Mouse (Mus musculus): ENCODE results near the gene Retreg1. TPM values are rescaled to one million over a fixed set of nuclear protein-coding genes. Genes with fewer than 3 reads are reported as not detected.
A peak's percentile ranks its signal among the peaks of the same experiment; 100 is the strongest.

Gene Retreg1
- 100 to 1,000 TPM; 151 to 159 TPM for total RNA-seq (2021)

DNA sequence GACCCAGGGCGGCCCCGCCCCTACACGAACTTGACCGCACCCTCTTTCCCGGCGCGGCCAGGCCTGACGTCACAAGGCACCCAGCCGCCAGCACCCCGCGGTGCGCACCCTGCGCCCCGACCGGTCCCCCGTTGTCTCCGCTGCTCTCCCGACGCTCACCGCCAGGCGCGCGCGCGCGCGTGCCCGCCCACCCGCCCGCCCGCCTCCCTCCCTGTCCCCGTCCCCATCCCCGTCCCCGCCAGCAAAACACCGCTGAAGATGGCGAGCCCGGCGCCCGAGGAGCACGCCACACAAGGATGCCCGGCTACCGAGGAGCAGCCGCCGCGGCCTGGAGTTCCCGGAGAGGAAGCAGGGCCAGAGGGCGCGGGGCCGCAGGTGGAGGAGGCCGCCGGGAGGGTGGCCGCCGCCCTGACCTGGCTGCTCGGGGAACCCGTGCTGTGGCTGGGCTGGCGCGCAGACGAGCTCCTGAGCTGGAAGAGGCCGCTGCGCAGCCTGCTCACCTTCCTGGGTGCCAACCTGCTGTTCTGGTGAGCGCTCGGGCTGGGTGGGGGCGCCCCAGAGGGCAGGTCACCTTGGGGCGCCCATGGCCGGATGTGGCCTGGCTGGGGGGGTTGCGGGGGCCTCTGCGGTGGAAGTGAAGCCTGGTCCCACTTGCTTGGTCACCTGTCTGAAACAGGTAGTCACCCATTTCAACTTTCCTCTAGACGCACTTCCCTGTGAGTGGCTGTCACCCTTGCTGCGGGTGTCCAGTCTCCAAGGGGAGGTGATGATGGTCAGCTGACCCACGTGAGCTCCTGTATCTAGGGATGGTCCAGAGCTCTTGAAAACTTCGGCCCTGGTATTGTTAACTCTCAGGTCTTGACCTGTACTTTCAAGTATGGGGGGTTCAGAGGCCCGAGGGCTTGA is at the start of gene Retreg1:
Gene Retreg1, plus strand, starts transcription at position 95 of the 906 bp plus-strand sequence.
- intact Hi-C loops (cut with DNase I) = no loop called here

DNA sequence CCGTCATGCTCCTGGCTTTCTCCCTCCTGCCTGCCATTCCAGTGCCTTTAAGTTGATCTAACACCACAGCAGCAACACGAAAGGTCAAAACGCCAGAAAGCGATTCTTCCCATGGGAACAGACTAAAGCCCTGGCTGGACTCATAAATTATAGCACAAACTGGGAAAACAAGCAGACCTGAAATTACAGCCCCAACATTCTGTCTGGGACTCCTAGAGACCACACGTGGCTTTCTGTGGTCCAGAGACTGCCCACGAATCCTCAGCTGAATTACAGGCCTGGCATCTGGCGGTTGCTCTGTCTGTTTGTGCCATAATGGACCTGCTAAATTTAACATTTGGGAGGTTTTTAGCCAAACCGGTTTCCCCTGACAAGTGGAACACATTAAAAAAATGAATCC is 48.9 kb upstream of the Retreg1 start:
- no peak for DNase-seq
- intact Hi-C loops (cut with DNase I) = no loop called here

More for the DNA sequence above, at the start of gene Retreg1:
- peak; percentile 76 to 81 for DNase-seq

DNA sequence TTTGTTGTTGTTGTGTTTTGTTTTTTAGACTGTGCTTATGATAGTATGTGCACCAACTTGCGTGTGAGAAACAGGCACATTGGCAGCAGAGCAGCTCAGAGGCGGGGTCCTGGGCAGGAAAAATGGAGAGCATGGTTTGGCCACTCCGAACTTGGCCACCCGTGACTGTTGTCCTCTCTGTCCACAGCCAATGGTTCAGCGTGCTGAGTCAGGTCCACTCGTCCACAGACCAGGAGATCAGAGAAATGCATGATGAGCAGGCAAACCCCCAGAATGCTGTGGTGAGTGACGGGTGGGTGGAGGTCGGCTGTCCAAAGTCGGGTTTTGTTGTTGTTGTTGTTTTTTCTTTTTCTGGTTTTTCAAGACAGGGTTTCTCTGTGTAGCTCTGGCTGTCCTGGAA is 47.5 kb upstream of the Retreg1 start:
- DNase-seq = no peak
- intact Hi-C loops (cut with DNase I) = no loop called here

DNA sequence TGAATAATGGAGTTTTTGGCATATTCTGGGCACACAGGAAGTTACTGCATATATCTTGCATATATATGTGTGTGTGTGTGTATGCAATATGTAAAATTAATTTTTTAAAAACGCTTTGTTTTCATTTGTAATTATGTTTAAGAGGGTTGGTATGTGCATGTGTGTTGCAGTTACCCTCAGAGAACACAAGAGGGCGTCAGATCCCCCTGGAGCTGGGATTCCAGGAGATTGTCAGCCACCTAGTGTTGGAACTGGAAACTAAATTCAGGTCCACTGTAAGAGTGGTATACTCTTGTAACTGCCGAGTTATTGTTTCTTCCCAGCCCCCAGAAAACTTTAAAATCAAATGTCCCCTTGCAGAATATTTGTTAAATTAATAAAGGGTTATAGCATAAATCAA is 46.6 kb upstream of the Retreg1 start:
- DNase-seq = peak in 1 of 2 experiments; percentile 46
- intact Hi-C loops (cut with DNase I) = no loop called here

DNA sequence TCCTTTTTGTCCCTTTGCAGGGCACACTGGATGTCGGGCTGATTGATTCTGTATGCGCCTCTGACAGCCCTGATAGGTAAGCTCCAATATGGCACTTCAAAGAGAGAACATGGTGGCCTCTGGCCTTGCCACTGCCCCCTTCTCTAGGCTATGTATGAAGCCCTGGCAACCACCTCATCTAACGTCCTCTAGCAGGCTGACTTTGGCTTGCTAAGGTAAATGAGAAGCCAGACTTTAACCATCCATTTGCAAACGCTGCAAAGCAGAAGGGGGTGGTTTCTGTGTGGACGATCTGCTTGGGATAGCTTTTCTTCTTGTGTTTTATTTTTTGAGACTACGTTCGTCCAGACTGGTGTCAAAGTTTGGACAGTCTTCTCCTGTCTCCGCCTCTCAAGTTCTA is 45.8 kb upstream of the Retreg1 start:
- intact Hi-C loops (cut with DNase I) = no loop called here
- DNase-seq = no peak

DNA sequence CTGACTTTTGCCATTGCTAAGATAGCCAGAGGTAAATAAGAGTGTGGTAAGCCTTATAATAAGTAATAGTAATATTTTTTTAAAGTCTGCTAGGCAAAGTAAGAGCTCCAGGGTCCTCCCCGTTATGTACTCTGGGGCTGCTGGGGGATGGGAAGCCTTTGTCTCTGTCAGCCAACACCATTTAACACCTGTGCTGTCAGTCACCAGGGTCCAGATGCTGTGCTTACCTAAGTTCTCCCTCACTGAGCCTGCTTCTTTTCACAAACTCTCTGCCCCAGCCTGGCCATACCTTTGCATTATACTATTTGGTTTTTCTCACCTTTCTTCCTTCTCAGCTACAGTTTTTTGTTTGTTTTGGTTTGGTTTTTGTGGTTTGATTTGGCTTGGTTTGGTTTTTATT is 45.1 kb upstream of the Retreg1 start:
- intact Hi-C loops (cut with DNase I) = no loop called here
- no peak for DNase-seq

DNA sequence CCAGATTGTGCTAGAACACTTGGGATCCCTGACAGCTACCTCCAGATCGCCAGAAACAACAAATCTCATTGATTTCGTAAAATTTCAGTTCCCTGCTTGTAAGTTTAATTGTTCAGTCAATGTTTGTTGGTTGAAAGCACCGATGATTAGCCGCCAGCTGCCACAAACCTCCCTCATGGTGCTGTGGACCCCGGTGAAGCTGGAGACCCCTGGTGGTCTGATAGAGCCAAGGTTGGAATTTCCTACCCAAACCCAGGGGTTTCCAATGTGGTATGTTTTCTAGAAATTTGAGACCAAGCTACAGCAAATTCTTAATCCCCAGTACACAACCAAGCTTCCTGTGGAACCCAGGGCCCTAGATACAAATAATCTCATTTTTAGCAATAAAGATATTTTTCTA is 41.3 kb upstream of the Retreg1 start:
- intact Hi-C loops (cut with DNase I) = loop anchor here (10.0 kb wide), 1 partner anchor 523 kb away; no protein-coding TSS in a partner anchor
- no peak for DNase-seq

DNA sequence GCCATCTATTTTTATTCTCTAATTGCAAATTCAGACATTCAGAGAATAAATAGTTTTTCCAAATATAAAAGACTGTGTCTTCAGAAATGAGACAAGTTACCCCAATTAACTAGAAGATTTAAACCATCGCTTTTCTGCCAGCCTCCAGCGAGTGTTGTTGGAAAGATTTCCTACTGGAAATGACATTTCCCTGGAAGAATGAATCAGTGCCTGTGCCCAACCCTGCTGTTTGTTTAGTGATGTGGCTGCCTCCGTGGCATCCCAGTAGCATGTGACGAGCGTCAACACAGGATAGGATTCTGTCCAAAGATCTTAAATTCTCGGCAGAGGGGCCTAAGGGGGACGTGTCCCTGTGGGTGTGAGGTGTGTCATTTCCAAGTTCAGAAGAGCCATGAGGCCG is 40.8 kb upstream of the Retreg1 start:
- intact Hi-C loops (cut with DNase I) = loop anchor here (10.0 kb wide), 1 partner anchor 523 kb away; no protein-coding TSS in a partner anchor

DNA sequence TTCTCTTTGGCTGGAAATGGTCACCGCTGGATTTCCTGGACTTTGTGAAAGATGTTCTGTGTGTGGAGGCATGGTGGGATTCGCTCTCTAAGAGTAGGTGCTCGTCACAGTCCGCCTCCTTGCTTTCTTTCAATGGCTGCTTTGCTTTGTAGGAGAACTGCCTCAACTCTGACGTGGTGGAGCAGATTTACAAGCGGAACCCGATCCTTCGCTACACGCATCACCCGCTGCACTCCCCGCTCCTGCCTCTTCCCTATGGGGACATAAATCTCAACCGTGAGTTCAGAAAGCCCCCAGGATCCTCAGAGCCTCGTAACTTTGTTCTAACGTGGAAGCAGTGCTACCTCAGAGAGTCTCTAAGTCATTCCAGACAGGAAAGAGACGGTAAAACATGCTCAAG is 39.9 kb upstream of the Retreg1 start:
- DNase-seq = no peak
- intact Hi-C loops (cut with DNase I) = loop anchor here (10.0 kb wide), 1 partner anchor 522 kb away; no protein-coding TSS in a partner anchor

More for the DNA sequence above, 40.8 kb upstream of the Retreg1 start:
- no peak for DNase-seq

DNA sequence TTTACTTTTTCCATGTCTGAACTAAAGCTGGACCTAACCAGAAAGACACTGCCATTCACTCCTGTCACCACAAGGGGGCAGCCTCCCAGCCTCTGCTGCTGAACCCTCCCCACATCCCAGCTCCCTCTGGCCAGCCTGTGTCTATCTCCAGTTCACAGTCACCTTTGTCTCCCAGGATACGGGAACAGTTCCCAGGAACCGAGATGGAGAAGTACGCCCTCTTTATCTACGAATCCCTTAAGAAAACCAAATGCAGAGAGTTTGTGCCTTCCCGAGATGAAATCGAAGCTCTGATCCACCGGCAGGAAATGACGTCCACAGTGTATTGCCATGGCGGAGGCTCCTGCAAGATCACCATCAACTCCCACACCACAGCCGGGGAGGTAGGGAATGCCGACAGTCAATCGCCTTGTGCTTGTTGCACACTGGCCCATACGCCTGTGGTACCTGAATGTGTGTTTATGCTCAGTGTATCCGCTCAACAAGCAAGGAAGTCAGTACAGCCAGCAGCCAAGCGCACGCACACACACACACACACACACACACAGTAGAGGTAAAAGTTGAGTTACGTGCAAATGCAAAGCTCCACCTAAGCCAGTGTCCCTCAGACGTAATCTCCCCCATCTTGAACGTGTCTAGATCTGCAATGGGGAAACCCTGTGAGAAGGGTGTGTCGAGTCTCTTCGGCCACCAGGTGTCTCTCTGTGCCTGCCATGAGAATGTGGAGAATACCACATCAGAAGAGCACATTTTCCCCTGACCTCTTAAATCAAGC is 37.5 kb upstream of the Retreg1 start:
- DNase-seq = peak; percentile 76 to 83
- intact Hi-C loops (cut with DNase I) = loop anchor here (2.0 to 10.0 kb wide), 3 partner anchors 97 to 519 kb away; no protein-coding TSS in a partner anchor

DNA sequence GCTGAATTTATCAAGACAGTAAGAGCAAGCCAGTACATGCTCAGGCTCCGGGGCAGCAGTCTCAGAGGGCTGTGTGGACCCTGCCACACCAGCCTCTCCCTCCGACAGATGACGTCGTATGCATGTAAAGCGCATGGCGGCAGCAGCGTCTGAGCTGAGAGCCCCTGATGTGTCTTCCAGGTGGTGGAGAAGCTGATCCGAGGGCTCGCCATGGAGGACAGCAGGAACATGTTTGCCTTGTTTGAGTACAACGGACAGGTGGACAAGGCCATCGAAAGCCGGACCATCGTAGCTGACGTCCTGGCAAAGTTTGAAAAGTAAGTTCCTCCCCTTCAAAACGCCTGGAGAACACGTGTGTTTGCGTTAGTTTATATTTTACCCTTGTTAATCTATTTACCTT is 36.6 kb upstream of the Retreg1 start:
- intact Hi-C loops (cut with DNase I) = loop anchor here (5.0 to 10.0 kb wide), 2 partner anchors 96 to 518 kb away; no protein-coding TSS in a partner anchor
- DNase-seq = no peak

DNA sequence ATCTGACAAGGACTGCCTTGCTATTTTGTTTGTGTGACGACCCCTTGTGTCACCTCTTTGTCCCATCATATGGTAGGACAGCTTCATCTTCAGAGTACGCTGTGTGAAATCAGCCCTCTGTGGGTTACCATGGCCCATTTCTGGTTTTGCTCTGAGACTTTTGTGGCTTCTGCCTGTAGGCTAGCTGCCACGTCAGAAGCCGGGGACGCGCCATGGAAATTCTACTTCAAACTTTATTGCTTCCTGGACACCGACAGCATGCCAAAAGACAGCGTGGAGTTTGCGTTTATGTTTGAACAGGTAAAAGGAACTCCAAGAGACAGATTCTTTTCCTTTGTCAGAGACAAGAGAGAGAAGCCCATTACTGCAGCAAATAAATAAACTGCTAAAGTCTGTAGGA is 36.1 kb upstream of the Retreg1 start:
- DNase-seq = no peak
- intact Hi-C loops (cut with DNase I) = loop anchor here (5.0 to 10.0 kb wide), 2 partner anchors 95 to 518 kb away; no protein-coding TSS in a partner anchor

DNA sequence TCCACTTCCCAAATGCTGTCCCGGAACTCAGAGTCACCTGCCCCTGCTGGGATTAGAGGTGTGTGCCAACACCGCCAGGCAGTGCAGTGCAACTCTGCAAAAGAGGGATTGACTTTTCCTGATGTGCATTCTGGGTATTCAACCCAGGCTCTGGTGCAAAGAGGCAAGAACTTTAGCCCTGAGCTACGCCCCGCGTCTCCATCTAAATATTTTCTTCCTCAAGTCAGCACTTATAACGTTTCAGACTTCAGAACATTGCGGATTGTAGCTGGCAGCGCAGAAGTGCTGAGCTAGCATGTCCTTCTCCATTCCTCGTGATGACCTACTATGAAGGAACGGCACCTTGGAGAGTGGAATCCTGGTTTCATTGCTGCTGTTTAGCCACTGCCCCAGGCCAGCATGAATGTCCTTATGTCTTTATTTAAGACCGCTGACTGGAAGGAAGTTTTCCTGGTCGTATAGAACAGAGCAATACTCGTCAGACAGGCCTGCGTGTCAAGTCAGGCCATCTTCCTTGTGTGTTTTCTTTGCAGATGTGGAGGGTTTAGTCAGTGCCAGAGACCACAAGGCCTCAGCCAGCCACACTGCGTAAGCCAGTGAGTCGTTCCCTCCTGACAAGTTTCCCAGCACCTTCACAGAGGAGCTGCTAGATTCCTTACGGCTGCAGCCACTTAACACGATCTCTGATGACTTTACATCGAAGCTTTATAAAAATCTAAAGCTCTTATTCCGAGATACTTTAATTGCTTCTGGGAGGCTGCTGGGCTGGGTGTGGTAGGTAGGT is 34.1 kb upstream of the Retreg1 start:
- no peak for DNase-seq
- intact Hi-C loops (cut with DNase I) = loop anchor here (5.0 to 10.0 kb wide), 2 partner anchors 93 to 516 kb away; no protein-coding TSS in a partner anchor

DNA sequence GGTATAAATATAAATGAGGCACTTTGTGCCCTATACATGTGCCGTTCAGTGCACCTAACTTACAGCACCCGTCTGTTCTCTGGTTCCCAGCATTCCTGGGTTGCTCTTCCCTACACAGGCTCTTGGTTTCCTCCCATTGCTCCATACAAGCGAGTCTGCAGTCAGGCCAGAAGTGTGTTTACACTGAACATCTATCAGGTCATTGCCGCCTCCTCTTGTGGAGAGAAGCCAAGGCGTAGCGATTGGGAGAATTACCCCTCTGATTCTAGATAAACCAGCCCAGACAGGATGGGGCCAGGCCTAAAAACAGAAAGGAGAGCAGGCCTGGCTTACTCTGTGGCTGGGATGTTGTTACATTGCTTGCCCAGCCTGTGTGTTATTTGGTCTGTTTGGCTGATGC is 33.3 kb upstream of the Retreg1 start:
- intact Hi-C loops (cut with DNase I) = loop anchor here (5.0 to 10.0 kb wide), 2 partner anchors 93 to 515 kb away; no protein-coding TSS in a partner anchor
- DNase-seq = no peak

DNA sequence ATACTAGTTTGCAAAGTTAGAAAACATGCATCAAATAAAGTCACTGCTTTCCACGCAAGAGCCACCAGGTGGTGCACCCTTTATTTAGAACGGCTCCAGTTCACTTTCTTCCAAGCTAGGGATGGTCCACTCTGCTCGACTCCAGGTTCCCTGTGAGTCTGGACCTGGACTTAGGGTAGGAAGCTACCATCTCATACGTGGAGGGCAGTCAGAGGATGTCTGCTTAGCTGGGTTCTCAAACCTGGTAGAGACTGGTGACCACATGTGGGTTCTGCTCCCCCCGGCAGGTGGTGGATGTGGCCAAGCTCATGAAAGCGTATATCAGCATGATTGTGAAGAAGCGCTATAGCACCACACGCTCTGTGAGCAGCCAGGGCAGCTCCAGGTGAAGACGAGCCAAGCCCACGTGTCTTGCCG is 31.1 kb upstream of the Retreg1 start:
- intact Hi-C loops (cut with DNase I) = no loop called here
- peak; percentile 34 to 46 for DNase-seq

DNA sequence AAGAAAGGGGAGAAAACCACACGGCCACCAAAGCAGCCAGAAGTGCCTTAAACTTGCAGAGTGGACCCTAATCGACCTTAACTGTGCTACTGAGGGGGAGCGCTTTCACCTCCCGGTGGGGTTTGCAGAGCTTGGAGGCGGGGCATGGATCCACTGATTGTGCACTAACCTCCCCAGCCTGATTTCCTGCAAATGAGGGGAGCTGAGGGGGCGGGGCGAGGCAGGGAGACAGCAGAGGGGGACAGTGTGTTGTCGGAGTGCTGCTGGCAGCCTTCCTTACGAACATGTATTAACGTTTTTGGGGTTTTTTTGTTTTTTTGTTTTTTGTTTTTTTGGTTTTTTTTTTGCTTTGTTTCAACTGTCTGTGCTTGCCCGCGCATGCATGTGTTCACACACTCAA is 30.5 kb upstream of the Retreg1 start:
- intact Hi-C loops (cut with DNase I) = no loop called here
- DNase-seq = no peak

DNA sequence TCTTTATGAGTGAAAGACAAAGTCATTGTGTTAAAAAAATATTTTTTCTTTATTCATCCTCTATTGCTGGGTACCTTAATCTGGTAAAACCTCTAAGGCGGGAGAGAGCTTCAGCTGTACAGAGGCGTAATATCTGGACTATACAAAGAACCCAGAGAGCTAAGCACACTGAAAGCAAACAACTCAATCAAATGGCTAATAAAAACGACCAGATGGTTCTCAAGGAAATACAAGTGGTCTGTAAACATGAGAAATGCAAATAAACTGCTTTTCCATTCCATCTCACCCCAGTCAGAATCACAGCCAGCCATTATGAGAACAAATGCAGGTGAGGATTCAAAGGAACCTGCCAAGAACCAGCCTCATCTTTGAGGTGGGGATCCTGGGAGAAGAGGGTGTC is 28.4 kb upstream of the Retreg1 start:
- DNase-seq = no peak
- intact Hi-C loops (cut with DNase I) = no loop called here

DNA sequence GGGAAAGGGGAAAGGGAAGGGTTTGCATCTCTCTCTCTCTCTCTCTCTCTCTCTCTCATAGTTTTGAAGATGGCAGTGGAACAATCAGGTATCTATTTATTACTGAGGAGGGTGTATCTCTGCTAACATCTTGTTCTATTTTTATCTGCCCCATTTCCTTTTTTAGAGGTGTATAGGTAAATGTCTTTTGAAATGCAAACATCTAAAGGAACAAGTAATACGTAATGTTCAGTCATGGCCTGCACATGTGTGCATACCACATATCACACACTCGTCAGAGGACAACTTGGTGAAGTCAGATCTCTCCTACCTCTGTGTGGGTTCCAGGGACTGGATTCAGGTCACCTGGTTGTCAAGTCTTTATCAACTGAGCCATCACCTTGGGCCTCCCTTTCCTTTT is 25.8 kb upstream of the Retreg1 start:
- intact Hi-C loops (cut with DNase I) = no loop called here

DNA sequence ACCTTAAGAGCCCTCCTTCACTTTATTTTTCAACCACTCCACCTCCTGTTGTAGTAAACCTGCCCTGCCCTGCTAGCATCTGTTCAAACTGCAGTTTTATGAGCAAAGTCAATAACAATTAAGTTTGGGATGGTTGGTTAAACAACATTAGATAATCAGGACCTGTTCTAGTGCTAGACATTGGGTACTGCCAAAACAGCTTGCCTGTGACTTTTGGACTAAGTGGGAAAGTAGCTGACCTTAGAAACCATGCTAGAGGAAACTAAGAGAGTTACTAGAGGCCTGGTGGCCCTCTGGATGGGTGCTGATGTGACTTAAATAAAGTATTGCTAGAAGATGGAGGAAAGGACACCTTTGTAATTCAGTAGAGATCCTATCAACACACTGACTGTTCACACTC is 21.0 kb upstream of the Retreg1 start:
- no peak for DNase-seq
- intact Hi-C loops (cut with DNase I) = no loop called here

More for the DNA sequence above, 25.8 kb upstream of the Retreg1 start:
- no peak for DNase-seq

DNA sequence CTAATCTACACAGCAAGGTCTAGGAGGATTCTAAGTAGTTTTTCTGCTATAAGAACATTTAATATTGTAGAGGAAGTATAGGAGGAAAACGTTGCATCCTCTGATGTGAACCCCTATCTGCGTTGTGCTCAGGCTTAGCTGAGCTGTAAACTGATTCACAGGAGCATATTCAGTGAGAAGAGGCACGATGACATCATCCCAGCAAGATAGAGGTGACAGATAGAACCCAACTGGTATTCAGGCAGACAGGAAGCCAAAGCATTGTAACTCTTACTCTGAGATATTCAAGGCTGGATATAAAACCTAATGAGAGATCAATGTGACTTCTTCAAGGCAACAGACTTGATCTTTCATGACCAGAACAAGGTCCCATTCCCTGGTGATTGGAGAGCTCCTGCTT is 20.3 kb upstream of the Retreg1 start:
- intact Hi-C loops (cut with DNase I) = no loop called here
- no peak for DNase-seq
